Mouse (Mus musculus) layer of hippocampus, postnatal 25 days (tissue): ENCODE measurements around the gene Ccdc87. TPM values are rescaled to one million over a fixed set of nuclear protein-coding genes. Genes with fewer than 3 reads are reported as not detected.
A peak's percentile ranks its signal among the peaks of the same experiment; 100 is the strongest.
"Not testable (repeated sequence)": the region's sequence is repeated elsewhere in the genome, so short reads cannot be mapped to it uniquely, and the experiment has no call there.

Source experiments
- DNase-seq, 2 experiments: peaks; one replicate each; pipeline ENCODE4 v3.0.0; 2022; ENCODE audit warnings: mixed read lengths in 2 of 2, low spot score in 1 of 2; ENCODE audit errors: extremely low spot score in 1 of 2
- total RNA-seq, 2 experiments: library from RNA; stranded (reverse); gene quantifications; 2 replicates each; pipeline ENCODE4 v1.2.3; 2021

The Ccdc87 gene
- total RNA-seq, 2 experiments from 2014 or later, result 1.8 to 2.2 TPM

- no peak for DNase-seq
These were observed 3.1 kb upstream of the Ccdc87 start for GRCm38 (mm10) chr19:4836096-4836495.

GRCm38 (mm10) chr19:4837049-4837448 lies 2.1 kb upstream of the Ccdc87 start:
- DNase-seq, result no peak

- no peak for DNase-seq
These were observed 533 bp upstream of the Ccdc87 start for GRCm38 (mm10) chr19:4838526-4839140.

GRCm38 (mm10) chr19:4840848-4841247 lies 1.7 kb downstream of the Ccdc87 start:
- no peak for DNase-seq

- no peak for DNase-seq
These were observed 3.4 kb downstream of the Ccdc87 start for GRCm38 (mm10) chr19:4842611-4843010.

GRCm38 (mm10) chr19:4845846-4846245 lies 6.7 kb downstream of the Ccdc87 start:
- DNase-seq, result no peak

GRCm38 (mm10) chr19:4847490-4847889 lies 8.3 kb downstream of the Ccdc87 start:
- no peak for DNase-seq

GRCm38 (mm10) chr19:4849800-4850199 lies 10.6 kb downstream of the Ccdc87 start:
- DNase-seq, result no peak

- no peak for DNase-seq
These were observed 11.1 kb downstream of the Ccdc87 start for GRCm38 (mm10) chr19:4850281-4850680.

GRCm38 (mm10) chr19:4854552-4855469 lies 15.6 kb downstream of the Ccdc87 start, which contains the start of gene Ctsf:
Gene Ctsf (plus strand): TSS chr19:4855130.
- peak; percentile 81 to 84 for DNase-seq

GRCm38 (mm10) chr19:4855470-4855820 lies 16.3 kb downstream of the Ccdc87 start:
- no peak for DNase-seq

GRCm38 (mm10) chr19:4855951-4856350 lies 16.8 kb downstream of the Ccdc87 start:
- DNase-seq, result no peak

- no peak for DNase-seq
These were observed 19.9 kb downstream of the Ccdc87 start for GRCm38 (mm10) chr19:4859081-4859480.

- DNase-seq, result no peak
These were observed 23.9 kb downstream of the Ccdc87 start for GRCm38 (mm10) chr19:4863048-4863447.

GRCm38 (mm10) chr19:4865147-4865546 lies 26.0 kb downstream of the Ccdc87 start:
- no peak for DNase-seq

GRCm38 (mm10) chr19:4874613-4875012 lies 35.4 kb downstream of the Ccdc87 start:
- not testable (repeated sequence) for DNase-seq

- no peak for DNase-seq
These were observed 37.1 kb downstream of the Ccdc87 start for GRCm38 (mm10) chr19:4876241-4876640.

GRCm38 (mm10) chr19:4876755-4877154 lies 37.6 kb downstream of the Ccdc87 start:
- no peak for DNase-seq

- no peak for DNase-seq
These were observed 38.6 kb downstream of the Ccdc87 start, which contains the start of gene Actn3 for GRCm38 (mm10) chr19:4877785-4878184. Gene Actn3 (minus strand): TSS chr19:4877909.

GRCm38 (mm10) chr19:4878405-4879323 lies 39.5 kb downstream of the Ccdc87 start, which contains the start of gene Zdhhc24:
Gene Zdhhc24 (plus strand): TSS chr19:4878668.
- DNase-seq, result peak; percentile 97
